ENCODE assay signal across 29 mouse cellular contexts in the genomic region with DNA sequence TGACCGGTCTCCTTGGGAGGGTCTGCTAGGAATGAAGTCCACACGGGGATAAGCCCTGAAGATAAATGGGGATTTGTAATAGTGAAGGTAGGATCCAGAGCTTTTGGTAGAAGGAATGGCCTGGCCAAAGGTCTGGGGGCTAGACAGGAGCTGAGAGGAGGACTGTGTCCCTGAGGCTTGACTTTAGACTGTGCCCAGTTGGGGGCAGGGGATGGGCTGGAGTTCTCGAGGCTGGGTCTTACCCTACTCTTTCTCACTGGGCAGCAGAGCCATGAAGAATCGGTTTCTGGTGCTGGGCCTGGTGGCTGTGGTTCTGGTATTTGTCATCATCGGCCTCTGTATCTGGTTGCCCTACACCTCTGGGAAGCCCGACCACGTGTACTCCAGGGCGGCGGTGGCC. TPM values are rescaled to one million over a fixed set of nuclear protein-coding genes. Genes with fewer than 3 reads are reported as not detected.
DNase-seq lines count a peak whose midpoint lies in the region; ATAC-seq lines count a peak whose summit lies in the region.
"Had no signal": no experiment of that assay in that cellular context is flagged by ENCODE, and none has a peak within 500 bp of the region (broad histone marks: within the 10 kb centered on the region; RNA-seq: fewer than 3 reads in every experiment).

No protein-coding gene starts in this region.

- H3K36me3 ChIP-seq in kidney, embryonic 16.5 days (ENCODE audit: insufficient read depth, low read length) = no peaks in the 10 kb centered on the region
- H3K36me3 ChIP-seq: embryonic facial prominence, embryonic 10.5 days; embryonic facial prominence, embryonic 13.5 days; heart, embryonic 10.5 days; heart, embryonic 13.5 days had no signal

- WGBS in kidney, embryonic 16.5 days = 88% methylated on average over 9 of the region's 9 CpGs

- peaks cover 14% of the 10 kb centered on the region; the same call in 1 of the 2 replicates for H3K4me1 ChIP-seq in kidney, embryonic 16.5 days (ENCODE audit: insufficient read depth, low read length)
- H3K4me1 ChIP-seq: embryonic facial prominence, embryonic 13.5 days had no signal

- H3K27ac ChIP-seq in kidney, embryonic 16.5 days (ENCODE audit: low read length) = peak overlapping the region; percentile 76
- H3K27ac ChIP-seq: embryonic facial prominence, embryonic 10.5 days; embryonic facial prominence, embryonic 13.5 days; heart, embryonic 10.5 days; heart, embryonic 13.5 days; hindbrain, embryonic 14.5 days had no signal

- no peaks in the 10 kb centered on the region for H3K9me3 ChIP-seq in kidney, embryonic 16.5 days (ENCODE audit: low read length)
- H3K9me3 ChIP-seq: embryonic facial prominence, embryonic 10.5 days; embryonic facial prominence, embryonic 13.5 days; heart, embryonic 10.5 days; heart, embryonic 13.5 days had no signal

- no peak overlapping the region for H3K9ac ChIP-seq in kidney, embryonic 16.5 days (replicated peaks; ENCODE audit: low read length)
- H3K9ac ChIP-seq: embryonic facial prominence, embryonic 13.5 days; forebrain, postnatal 0 days; heart, embryonic 13.5 days; hindbrain, embryonic 14.5 days had no signal

- peak; percentile 28; the same call in 1 of the 2 replicates for ATAC-seq in kidney, embryonic 16.5 days (ENCODE audit: low FRiP score, low TSS enrichment)
- ATAC-seq: CD4-positive, CD25-positive, alpha-beta regulatory T cell, adult 4 months; forebrain, embryonic 14.5 days; forebrain, postnatal 0 days had no signal

- H3K4me2 ChIP-seq in kidney, embryonic 16.5 days (replicated peaks; ENCODE audit: low read depth, low read length) = no peak overlapping the region
- H3K4me2 ChIP-seq: embryonic facial prominence, embryonic 13.5 days; heart, embryonic 13.5 days; hindbrain, embryonic 14.5 days had no signal

- H3K4me3 ChIP-seq in kidney, embryonic 16.5 days (ENCODE audit: low read length) = no peak overlapping the region
- H3K4me3 ChIP-seq: embryonic facial prominence, embryonic 10.5 days; embryonic facial prominence, embryonic 13.5 days; erythroblast, embryonic 14.5 days; heart, embryonic 10.5 days; heart, embryonic 13.5 days had no signal

- peak; percentile 69 for DNase-seq in kidney, adult 9 months
- DNase-seq in kidney, postnatal 4 days = no peak
- peak; percentile 51 for DNase-seq in kidney, postnatal 10 days
- DNase-seq in heart, adult 8-10 months (ENCODE audit: low spot score) = no peak
- DNase-seq in gastrocnemius, adult 18-20 months (ENCODE audit: low spot score) = no peak
- DNase-seq: adrenal gland, adult 2 months; adrenal gland, postnatal 14 days; cerebellum, adult 11 months; cerebellum, adult 8-10 months; cerebellum, postnatal 10 days; cerebellum, postnatal 36 days; embryo, embryonic 11 days; forebrain, postnatal 0 days; gastrocnemius, postnatal 25 days; heart, adult 18-20 months; heart, postnatal 14 days; heart, postnatal 4 days had no signal

- H3K27me3 ChIP-seq in kidney, embryonic 16.5 days (ENCODE audit: insufficient read depth, low read length) = no peaks in the 10 kb centered on the region
- H3K27me3 ChIP-seq: embryonic facial prominence, embryonic 13.5 days had no signal

RNA-seq across cellular contexts. Expression of gene Ggt1, which starts 12.6 kb away (rescaled TPM):
- polyA plus RNA-seq in kidney, embryonic 16.5 days (2015; fragmentation: Nextera tagmentation; extraction: Ambion mirVana) = 244 and 292 TPM in 2 replicates
- not detected for total RNA-seq in heart, adult 8-10 months (2022)
- total RNA-seq in gastrocnemius, adult 18-20 months (2021) = under 1 TPM in 1 of 2 experiments, not detected in 1; 0.78 TPM
- total RNA-seq: adrenal gland, adult 2 months; adrenal gland, postnatal 14 days; gastrocnemius, adult 8-10 months; heart, postnatal 14 days had no signal
- polyA plus RNA-seq: erythroblast, embryonic 14.5 days had no signal

RNA-seq across cellular contexts. Expression of gene Lrrc75b, which starts 13.8 kb away (rescaled TPM):
- 3.3 and 3.8 TPM in 2 replicates for polyA plus RNA-seq in kidney, embryonic 16.5 days (2015; fragmentation: Nextera tagmentation; extraction: Ambion mirVana)
- total RNA-seq in heart, adult 8-10 months (2022) = 1 to 10 TPM in 2 of 4 experiments, under 1 TPM in 2; 0.79 to 1.6 (median 0.97) TPM
- total RNA-seq in gastrocnemius, adult 18-20 months (2021) = under 1 TPM; 0.11 to 0.12 TPM
- total RNA-seq: MEL had no signal
- polyA plus RNA-seq: erythroblast, embryonic 14.5 days had no signal

RNA-seq across cellular contexts. Expression of gene Ggt5, which starts 15.2 kb away (rescaled TPM):
- 6.4 and 9.5 TPM in 2 replicates for polyA plus RNA-seq in kidney, embryonic 16.5 days (2015; fragmentation: Nextera tagmentation; extraction: Ambion mirVana)
- 1 to 10 TPM; 3.4 to 4.9 (median 4.9) TPM for total RNA-seq in heart, adult 8-10 months (2022)
- 1 to 10 TPM; 2.4 to 2.8 TPM for total RNA-seq in gastrocnemius, adult 18-20 months (2021)
- total RNA-seq: MEL had no signal
- polyA plus RNA-seq: C2C12; erythroblast, embryonic 14.5 days had no signal

RNA-seq across cellular contexts. Expression of gene Gucd1, which starts 56.2 kb away (rescaled TPM):
- 53.4 and 54.0 TPM in 2 replicates for polyA plus RNA-seq in kidney, embryonic 16.5 days (2015; fragmentation: Nextera tagmentation; extraction: Ambion mirVana)
- total RNA-seq in heart, adult 8-10 months (2022) = 10 to 100 TPM; 34.0 to 37.2 (median 36.1) TPM
- 10 to 100 TPM; 43.6 to 61.5 TPM for total RNA-seq in gastrocnemius, adult 18-20 months (2021)

RNA-seq across cellular contexts. Expression of gene Snrpd3, which starts 56.6 kb away (rescaled TPM):
- 156 and 186 TPM in 2 replicates for polyA plus RNA-seq in kidney, embryonic 16.5 days (2015; fragmentation: Nextera tagmentation; extraction: Ambion mirVana)
- 10 to 100 TPM; 64.0 to 72.6 (median 68.3) TPM for total RNA-seq in heart, adult 8-10 months (2022)
- total RNA-seq in gastrocnemius, adult 18-20 months (2021) = 10 to 100 TPM; 76.2 to 80.2 TPM

Comparison
In these comparisons a context has a peak if more than half of its experiments do, and no peak if none do; other contexts are left out.
1. DNase-seq: peak in kidney, adult 9 months (single experiment) and kidney, postnatal 10 days (single experiment); none in kidney, postnatal 4 days (0 of 2), heart, adult 8-10 months (single experiment) and gastrocnemius, adult 18-20 months (single experiment).